In the genomic region with DNA sequence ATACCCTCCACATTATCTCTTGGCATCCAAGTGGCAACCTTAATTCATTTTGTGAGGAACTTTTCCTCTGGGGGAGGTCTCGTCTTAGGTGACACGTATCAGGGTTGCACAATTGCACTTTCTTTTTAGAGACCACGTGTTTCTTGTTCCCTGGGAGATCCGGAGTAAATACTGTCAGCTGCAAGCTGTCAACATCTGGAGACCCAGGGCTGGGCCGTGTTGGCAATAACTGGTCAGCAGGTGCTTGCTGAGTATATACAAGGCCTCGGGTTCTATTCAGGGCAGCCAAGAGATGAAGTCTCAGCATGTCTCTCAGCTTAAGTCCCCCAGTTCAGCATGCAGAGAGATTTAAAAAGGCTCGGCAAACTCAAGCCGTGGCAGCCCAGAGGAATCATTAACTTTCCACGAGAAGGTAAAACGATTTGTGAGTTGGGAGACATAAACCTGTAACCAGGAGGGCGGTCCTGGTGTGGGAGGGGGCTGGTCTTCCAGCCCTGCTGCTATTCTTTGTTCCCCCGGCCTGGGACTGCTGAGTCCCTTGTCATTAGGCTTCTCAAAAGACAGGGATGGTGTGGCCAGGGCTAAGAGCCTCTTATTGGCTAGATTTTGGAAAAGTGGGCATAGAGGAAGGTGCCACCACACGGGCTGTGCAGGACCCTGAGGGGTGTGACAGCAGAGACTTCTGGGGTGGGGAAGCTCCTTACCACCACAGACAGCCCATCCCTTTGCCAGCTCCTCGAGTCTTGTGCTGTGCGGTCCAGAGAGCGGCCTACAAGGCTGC, we compare ENCODE assay signal across 14 mouse cellular contexts. TPM values are rescaled to one million over a fixed set of nuclear protein-coding genes. Genes with fewer than 3 reads are reported as not detected.
A peak's percentile ranks its signal among the peaks of the same experiment; 100 is the strongest.
DNase-seq lines count a peak whose midpoint lies in the region; ATAC-seq and TF ChIP-seq lines count a peak whose summit lies in the region.
"Had no signal": no experiment of that assay in that cellular context is flagged by ENCODE, and none has a peak within 500 bp of the region (broad histone marks: within the 10 kb centered on the region; RNA-seq: fewer than 3 reads in every experiment).

No protein-coding gene starts in this region.

- no peak overlapping the region for H3K27ac ChIP-seq in heart, embryonic 13.5 days (replicated peaks)
- H3K27ac ChIP-seq in heart, adult 2 months: no peak overlapping the region
- no peak overlapping the region for H3K27ac ChIP-seq in brown adipose tissue, adult 24 weeks (replicated peaks; ENCODE audit: low read depth, low read length)
- no peak overlapping the region for H3K27ac ChIP-seq in heart, postnatal 0 days (ENCODE audit: low read depth)
- H3K27ac ChIP-seq: forebrain, embryonic 15.5 days; hindbrain, embryonic 15.5 days; midbrain, embryonic 12.5 days; neural tube, embryonic 15.5 days had no signal

- H3K4me1 ChIP-seq in heart, embryonic 13.5 days: peaks cover 16% of the 10 kb centered on the region
- no peaks in the 10 kb centered on the region for H3K4me1 ChIP-seq in heart, adult 2 months (ENCODE audit: control insufficient read depth, insufficient read depth, low read length)
- no peaks in the 10 kb centered on the region for H3K4me1 ChIP-seq in brown adipose tissue, adult 24 weeks (ENCODE audit: control insufficient read depth, insufficient read depth, insufficient read length, low read length)
- no peaks in the 10 kb centered on the region for H3K4me1 ChIP-seq in heart, postnatal 0 days (ENCODE audit: control insufficient read depth, insufficient read depth)
- H3K4me1 ChIP-seq: forebrain, embryonic 15.5 days; hindbrain, embryonic 15.5 days; midbrain, embryonic 12.5 days had no signal

- no peak overlapping the region for H3K4me3 ChIP-seq in heart, embryonic 13.5 days
- no peak overlapping the region for H3K4me3 ChIP-seq in heart, adult 2 months
- peak overlapping the region; percentile 33 for H3K4me3 ChIP-seq in brown adipose tissue, adult 24 weeks (ENCODE audit: insufficient read depth, low read depth, low read length)
- H3K4me3 ChIP-seq in heart, postnatal 0 days (ENCODE audit: low read depth, low read length): no peak overlapping the region
- H3K4me3 ChIP-seq: forebrain, embryonic 15.5 days; hindbrain, embryonic 15.5 days; midbrain, embryonic 12.5 days; neural tube, embryonic 15.5 days had no signal

- no peaks in the 10 kb centered on the region for H3K9me3 ChIP-seq in heart, embryonic 13.5 days
- no peaks in the 10 kb centered on the region for H3K9me3 ChIP-seq in heart, postnatal 0 days (replicated peaks; ENCODE audit: control insufficient read depth, low read length)
- H3K9me3 ChIP-seq: forebrain, embryonic 15.5 days; hindbrain, embryonic 15.5 days; midbrain, embryonic 12.5 days; neural tube, embryonic 15.5 days had no signal

- ATAC-seq in heart, embryonic 13.5 days (ENCODE audit: extremely low read depth, insufficient number of reproducible peaks, low FRiP score, low TSS enrichment): no peak
- no peak for ATAC-seq in heart, postnatal 0 days (ENCODE audit: insufficient read depth, low read depth)
- ATAC-seq: forebrain, embryonic 15.5 days had no signal

- no peak for TF ChIP-seq POLR2A in heart, adult 2 months (IDR thresholded peaks at IDR 0.05; ENCODE audit: insufficient read depth, low read depth, low read length)

- 63% methylated on average over 16 of the region's 16 CpGs for WGBS in heart, embryonic 13.5 days
- 76% methylated on average over 16 of the region's 16 CpGs for WGBS in heart, adult 2 months
- WGBS in heart, postnatal 0 days: 71% methylated on average over 16 of the region's 16 CpGs

- no peak for DNase-seq in heart, adult 2 months
- DNase-seq in heart, postnatal 0 days (ENCODE audit: low spot score): peak; percentile 30
- DNase-seq in lung, postnatal 10 days: peak; percentile 41
- DNase-seq in cerebellum, adult 11-12 months: no peak
- no peak for DNase-seq in urinary bladder, postnatal 36 days (ENCODE audit: low spot score in 2 of 2)
- DNase-seq in thymus, adult 18-20 months: no peak
- DNase-seq: layer of hippocampus, postnatal 36 days had no signal

- H3K27me3 ChIP-seq in heart, embryonic 13.5 days (replicated peaks): no peaks in the 10 kb centered on the region
- H3K27me3 ChIP-seq in heart, adult 2 months (ENCODE audit: control insufficient read depth, insufficient read depth, low read length): no peaks in the 10 kb centered on the region
- H3K27me3 ChIP-seq in heart, postnatal 0 days (ENCODE audit: control insufficient read depth, insufficient read depth, low read length): no peaks in the 10 kb centered on the region
- H3K27me3 ChIP-seq: CH12.LX; forebrain, embryonic 15.5 days; hindbrain, embryonic 15.5 days; midbrain, embryonic 12.5 days; neural tube, embryonic 15.5 days had no signal

- no peak overlapping the region for H3K4me2 ChIP-seq in heart, embryonic 13.5 days
- H3K4me2 ChIP-seq in heart, postnatal 0 days (ENCODE audit: low read depth, low read length): no peak overlapping the region
- H3K4me2 ChIP-seq: forebrain, embryonic 15.5 days; hindbrain, embryonic 15.5 days; midbrain, embryonic 12.5 days; neural tube, embryonic 15.5 days had no signal

- 0 out of 2 replicates have a peak overlapping the region, but pooled peaks have one; percentile 1 for H3K9ac ChIP-seq in heart, embryonic 13.5 days
- no peak overlapping the region for H3K9ac ChIP-seq in heart, adult 2 months (ENCODE audit: low read depth, low read length)
- H3K9ac ChIP-seq in heart, postnatal 0 days (replicated peaks; ENCODE audit: low read depth, low read length): no peak overlapping the region
- H3K9ac ChIP-seq: forebrain, embryonic 15.5 days; hindbrain, embryonic 15.5 days; midbrain, embryonic 12.5 days; neural tube, embryonic 15.5 days had no signal

- TF ChIP-seq EP300 in heart, adult 2 months (IDR thresholded peaks at IDR 0.05; ENCODE audit: insufficient read depth, low read depth, low read length): no peak
- TF ChIP-seq EP300 in heart, postnatal 0 days (IDR thresholded peaks at IDR 0.05; ENCODE audit: low read depth): no peak

- H3K79me2 ChIP-seq in heart, adult 2 months (replicated peaks; ENCODE audit: control insufficient read depth, insufficient read depth, low read length): no peaks in the 10 kb centered on the region

- H3K36me3 ChIP-seq in heart, embryonic 13.5 days: no peaks in the 10 kb centered on the region
- no peaks in the 10 kb centered on the region for H3K36me3 ChIP-seq in heart, adult 2 months (ENCODE audit: control insufficient read depth, insufficient read depth, low read length)
- H3K36me3 ChIP-seq in heart, postnatal 0 days (replicated peaks; ENCODE audit: control insufficient read depth, insufficient read depth, low read length): no peaks in the 10 kb centered on the region
- H3K36me3 ChIP-seq: forebrain, embryonic 15.5 days; hindbrain, embryonic 15.5 days; neural tube, embryonic 15.5 days had no signal

- TF ChIP-seq CTCF in heart, adult 2 months (IDR thresholded peaks at IDR 0.05): no peak
- TF ChIP-seq CTCF in heart, postnatal 0 days (IDR thresholded peaks at IDR 0.05; ENCODE audit: low read depth): no peak

- intact Hi-C loops in heart, adult 2 months (cut with DNase I): no loop called here

RNA-seq across cellular contexts. Expression of a gene that starts 20.4 kb away (rescaled TPM):
- 20.7 and 21.0 TPM in 2 replicates for polyA plus RNA-seq in heart, embryonic 13.5 days (2015; fragmentation: Nextera tagmentation; extraction: Ambion mirVana)
- total RNA-seq in heart, adult 2 months (2021): 10 to 100 TPM; 19.9 to 26.9 TPM
- polyA plus RNA-seq in heart, adult 2 months (2012; rRNA removed): 9.6 and 13.1 TPM in 2 replicates
- polyA plus RNA-seq in brown adipose tissue, adult 24 weeks (2012; ENCODE audit: insufficient read depth, insufficient read length, missing spikeins): 13.9 and 17.2 TPM in 2 replicates
- total RNA-seq in heart, postnatal 0 days (2014; rRNA removed; ENCODE audit: low replicate concordance): 17.6 and 18.7 TPM in 2 replicates
- polyA plus RNA-seq in heart, postnatal 0 days (2015; fragmentation: Nextera tagmentation; extraction: Ambion mirVana): 22.3 and 22.5 TPM in 2 replicates

RNA-seq across cellular contexts. Expression of a gene that starts 25.2 kb away (rescaled TPM):
- 24.8 and 27.1 TPM in 2 replicates for polyA plus RNA-seq in heart, embryonic 13.5 days (2015; fragmentation: Nextera tagmentation; extraction: Ambion mirVana)
- total RNA-seq in heart, adult 2 months (2021): 10 to 100 TPM; 46.5 to 47.7 TPM
- polyA plus RNA-seq in heart, adult 2 months (2012; rRNA removed): 49.8 and 66.0 TPM in 2 replicates
- 43.7 and 44.1 TPM in 2 replicates for polyA plus RNA-seq in brown adipose tissue, adult 24 weeks (2012; ENCODE audit: insufficient read depth, insufficient read length, missing spikeins)
- total RNA-seq in heart, postnatal 0 days (2014; rRNA removed; ENCODE audit: low replicate concordance): 40.1 and 53.5 TPM in 2 replicates
- polyA plus RNA-seq in heart, postnatal 0 days (2015; fragmentation: Nextera tagmentation; extraction: Ambion mirVana): 21.2 and 21.5 TPM in 2 replicates

RNA-seq across cellular contexts. Expression of a gene that starts 59.8 kb away (rescaled TPM):
- polyA plus RNA-seq in heart, embryonic 13.5 days (2015; fragmentation: Nextera tagmentation; extraction: Ambion mirVana): 51.4 and 55.3 TPM in 2 replicates
- 10 to 100 TPM; 19.3 to 21.5 TPM for total RNA-seq in heart, adult 2 months (2021)
- 39.9 and 57.5 TPM in 2 replicates for polyA plus RNA-seq in heart, adult 2 months (2012; rRNA removed)
- polyA plus RNA-seq in brown adipose tissue, adult 24 weeks (2012; ENCODE audit: insufficient read depth, insufficient read length, missing spikeins): 4.5 and 10.3 TPM in 2 replicates
- total RNA-seq in heart, postnatal 0 days (2014; rRNA removed; ENCODE audit: low replicate concordance): 113 and 152 TPM in 2 replicates
- polyA plus RNA-seq in heart, postnatal 0 days (2015; fragmentation: Nextera tagmentation; extraction: Ambion mirVana): 52.2 and 54.9 TPM in 2 replicates

Comparison
In these comparisons a context has a peak if more than half of its experiments do, and no peak if none do; other contexts are left out.
1. DNase-seq: peak in heart, postnatal 0 days (single experiment) and lung, postnatal 10 days (single experiment); none in heart, adult 2 months (0 of 2), cerebellum, adult 11-12 months (single experiment), urinary bladder, postnatal 36 days (0 of 2) and thymus, adult 18-20 months (0 of 2).